Mouse (Mus musculus): Measurements from ENCODE around the gene Nps. TPM values are rescaled to one million over a fixed set of nuclear protein-coding genes. Genes with fewer than 3 reads are reported as not detected.

Gene Nps
- polyA plus RNA-seq, 1 experiment: not detected

- TF ChIP-seq CTCF (IDR thresholded peaks at IDR 0.05; ENCODE audit: insufficient read depth, low read depth, low read length) (no peak), POLR2A (IDR thresholded peaks at IDR 0.05; ENCODE audit: insufficient read depth, low read depth, low read length) (no peak)
- Histone ChIP-seq H3K4me3 (ENCODE audit: insufficient read depth, low read depth, low read length) (no peak overlapping the region), H3K27ac (ENCODE audit: insufficient read depth, low read depth, low read length) (no peak overlapping the region), H3K4me1 (ENCODE audit: control insufficient read depth, insufficient read depth, low read length) (no peaks in the 10 kb centered on the region)
- 61% methylated on average over 15 of the region's 15 CpGs for WGBS
These were observed 33.2 kb downstream of the Nps start for GRCm38 (mm10) chr7:135291646-135292236.

DNA sequence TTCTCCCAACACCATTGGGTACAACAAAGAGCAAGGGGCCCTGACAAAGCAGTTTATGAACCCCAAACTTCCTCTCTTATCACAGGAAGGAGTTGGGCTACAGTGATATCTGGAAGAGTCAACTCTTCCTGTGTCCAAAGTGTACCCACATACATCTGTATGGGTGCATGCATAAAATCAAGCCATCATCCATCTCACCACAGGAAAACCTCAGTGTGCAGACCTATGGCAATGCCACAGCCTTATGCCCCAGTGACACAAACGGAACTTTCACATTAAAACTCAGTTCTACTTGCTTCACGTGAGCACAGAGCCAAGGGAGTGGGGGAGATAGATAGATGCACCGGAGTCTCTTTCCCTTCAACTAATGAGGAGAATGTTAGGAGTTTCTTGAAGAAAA, 36.0 kb downstream of the Nps start:
- no peak overlapping the region for H3K27ac ChIP-seq (ENCODE audit: insufficient read depth, low read depth, low read length)
- no peak overlapping the region for H3K4me3 ChIP-seq (ENCODE audit: insufficient read depth, low read depth, low read length)
- no peaks in the 10 kb centered on the region for H3K4me1 ChIP-seq (ENCODE audit: control insufficient read depth, insufficient read depth, low read length)
- WGBS: 99% methylated on average over 3 of the region's 3 CpGs
- TF ChIP-seq CTCF (IDR thresholded peaks at IDR 0.05; ENCODE audit: insufficient read depth, low read depth, low read length) (no peak), POLR2A (IDR thresholded peaks at IDR 0.05; ENCODE audit: insufficient read depth, low read depth, low read length) (no peak)

DNA sequence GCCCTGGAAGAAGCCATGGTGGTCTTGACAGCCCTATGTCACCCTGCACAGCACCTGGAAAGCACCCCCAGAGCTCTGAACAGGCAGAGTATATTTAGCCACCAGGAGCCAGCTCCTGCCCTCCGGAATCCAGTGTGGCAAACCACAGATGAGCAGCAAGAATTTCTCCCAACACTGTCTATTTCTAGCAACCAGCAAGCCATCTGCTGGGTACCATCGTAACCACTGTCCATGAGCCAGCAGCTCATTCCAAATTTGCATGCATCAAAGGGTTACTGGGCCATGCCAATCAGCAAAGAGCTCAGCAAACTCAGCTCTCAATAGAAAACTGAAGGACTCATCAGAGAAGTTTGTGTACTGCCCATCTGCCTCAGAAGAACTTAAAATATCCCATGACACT, 46.0 kb downstream of the Nps start:
- H3K4me3 ChIP-seq (ENCODE audit: insufficient read depth, low read depth, low read length): no peak overlapping the region
- 86% methylated on average over 2 of the region's 2 CpGs for WGBS
- TF ChIP-seq CTCF (IDR thresholded peaks at IDR 0.05; ENCODE audit: insufficient read depth, low read depth, low read length) (no peak), POLR2A (IDR thresholded peaks at IDR 0.05; ENCODE audit: insufficient read depth, low read depth, low read length) (no peak)
- no peaks in the 10 kb centered on the region for H3K4me1 ChIP-seq (ENCODE audit: control insufficient read depth, insufficient read depth, low read length)
- H3K27ac ChIP-seq (ENCODE audit: insufficient read depth, low read depth, low read length): no peak overlapping the region

Other genes starting within 250 kb of the Nps start
- gene Foxi2, start 151.6 kb downstream of the Nps start, polyA plus RNA-seq (2012; ENCODE audit: insufficient read depth, insufficient read length, low replicate concordance, missing spikeins): not detected in 2 replicates

Measured in olfactory bulb, adult 2 months (tissue).